Mouse (Mus musculus) neural tube, embryonic 12.5 days (tissue): ENCODE measurements around the gene Phkg2. TPM values are rescaled to one million over a fixed set of nuclear protein-coding genes. Genes with fewer than 3 reads are reported as not detected.
A peak's percentile ranks its signal among the peaks of the same experiment; 100 is the strongest.

Experiments
- ATAC-seq: fragments of 200-750 bp; cut with Nextera tagmentation; 2 replicates; pipeline ENCODE4 v1.8.0; 2017; ENCODE audit warnings: low read depth, mild to moderate bottlenecking, moderate TSS enrichment, moderate library complexity; ENCODE audit not compliant: low FRiP score
- H3K27ac ChIP-seq: fragments of 300-500 bp; sonication (generic); 2 replicates; pipeline ENCODE4 v1.5.1; 2016
- H3K27me3 ChIP-seq: fragments of 300-500 bp; sonication (generic); replicated peaks from 2 replicates; pipeline ENCODE4 v1.6.1; 2016; ENCODE audit warnings: mild to moderate bottlenecking
- H3K36me3 ChIP-seq: fragments of 300-500 bp; sonication (generic); 2 replicates; pipeline ENCODE4 v1.6.1; 2016; ENCODE audit warnings: mild to moderate bottlenecking
- H3K4me1 ChIP-seq: fragments of 300-500 bp; sonication (generic); 2 replicates; pipeline ENCODE4 v1.6.1; 2016
- H3K4me2 ChIP-seq: fragments of 300-500 bp; sonication (generic); replicated peaks from 2 replicates; pipeline ENCODE4 v1.6.1; 2016; ENCODE audit warnings: mild to moderate bottlenecking
- H3K4me3 ChIP-seq: fragments of 300-500 bp; sonication (generic); 2 replicates; pipeline ENCODE4 v1.5.1; 2016
- H3K9ac ChIP-seq: fragments of 300-500 bp; sonication (generic); 2 replicates; pipeline ENCODE4 v1.6.1; 2016; ENCODE audit warnings: mild to moderate bottlenecking
- H3K9me3 ChIP-seq: fragments of 300-500 bp; sonication (generic); 2 replicates; pipeline ENCODE4 v1.6.1; 2016; ENCODE audit warnings: mild to moderate bottlenecking
- WGBS: fragments of 180-500 bp; shearing (Covaris S2); methylation state at CpG from one replicate; pipeline ENCODE4 v1.1.7; 2016; 5-methylcytosine and 5-hydroxymethylcytosine counted together
- polyA plus RNA-seq: library from polyadenylated mRNA; unstranded; fragments of >200 nt; fragmentation: Nextera tagmentation; extraction: Ambion mirVana; gene quantifications from 2 replicates; pipeline ENCODE4 v1.2.1, GENCODE M21; 2016

Gene Phkg2
- polyA plus RNA-seq, 1 experiment from 2014 or later = 54.8 TPM

GRCm38 (mm10) chr7:127587196-127587595 is 14.1 kb downstream of the Phkg2 start:
- peak overlapping the region; percentile 64; the same call in 1 of the 2 replicates for H3K9ac ChIP-seq
- H3K27me3 ChIP-seq = no peaks in the 10 kb centered on the region
- peaks cover 54% of the 10 kb centered on the region for H3K36me3 ChIP-seq
- ATAC-seq = no peak
- no peak overlapping the region for H3K27ac ChIP-seq
- H3K4me1 ChIP-seq = peaks cover 18% of the 10 kb centered on the region
- WGBS = 78% methylated on average over 5 of the region's 5 CpGs
- H3K9me3 ChIP-seq = no peaks in the 10 kb centered on the region
- peak overlapping the region; percentile 91; the same call in 1 of the 2 replicates for H3K4me3 ChIP-seq
- peak overlapping the region; percentile 92 for H3K4me2 ChIP-seq

- Histone ChIP-seq H3K4me2 (peak within 1 kb of the TSS; percentile 92), H3K9ac (peak within 1 kb of the TSS; percentile 78), H3K4me1 (peaks cover 18% of the 10 kb centered on the region), H3K36me3 (peaks cover 54% of the 10 kb centered on the region), H3K27me3 (no peaks in the 10 kb centered on the region), H3K9me3 (no peaks in the 10 kb centered on the region), H3K27ac (0 out of 2 replicates have a peak within 1 kb of the TSS, but pooled peaks have one; percentile 42), H3K4me3 (peak within 1 kb of the TSS; percentile 91)
- WGBS = under 1% methylated on average over 50 of the region's 50 CpGs
- ATAC-seq = peak; percentile 98
These were observed 15.1 kb downstream of the Phkg2 start, which contains the start of the genes Ccdc189 and Rnf40 for GRCm38 (mm10) chr7:127588011-127588871. TSS of gene Ccdc189 (minus strand) at chr7:127588595. TSS of gene Rnf40 (plus strand) at chr7:127588767.

- Histone ChIP-seq H3K4me1 (peaks cover 18% of the 10 kb centered on the region), H3K9me3 (no peaks in the 10 kb centered on the region), H3K4me3 (peak overlapping the region; percentile 91), H3K4me2 (peak overlapping the region; percentile 92), H3K27ac (no peak overlapping the region), H3K9ac (peak overlapping the region; percentile 78), H3K27me3 (no peaks in the 10 kb centered on the region), H3K36me3 (peaks cover 54% of the 10 kb centered on the region)
- no peak for ATAC-seq
- 6% methylated on average over 29 of the region's 29 CpGs for WGBS
These were observed 15.8 kb downstream of the Phkg2 start for GRCm38 (mm10) chr7:127588901-127589300.

- H3K4me1 ChIP-seq = peaks cover 18% of the 10 kb centered on the region
- no peaks in the 10 kb centered on the region for H3K9me3 ChIP-seq
- ATAC-seq = no peak
- H3K4me2 ChIP-seq = peak overlapping the region; percentile 92
- WGBS = 94% methylated on average over 9 of the region's 9 CpGs
- H3K36me3 ChIP-seq = peaks cover 54% of the 10 kb centered on the region
- no peaks in the 10 kb centered on the region for H3K27me3 ChIP-seq
- peak overlapping the region; percentile 91 for H3K4me3 ChIP-seq
- peak overlapping the region; percentile 78 for H3K9ac ChIP-seq
- H3K27ac ChIP-seq = no peak overlapping the region
These were observed 16.5 kb downstream of the Phkg2 start for GRCm38 (mm10) chr7:127589637-127590036.

GRCm38 (mm10) chr7:127591108-127591507 is 18.0 kb downstream of the Phkg2 start:
- Histone ChIP-seq H3K4me1 (peaks cover 18% of the 10 kb centered on the region), H3K27me3 (no peaks in the 10 kb centered on the region), H3K36me3 (peaks cover 65% of the 10 kb centered on the region), H3K4me3 (no peak overlapping the region), H3K27ac (no peak overlapping the region), H3K9me3 (no peaks in the 10 kb centered on the region), H3K9ac (0 out of 2 replicates have a peak overlapping the region, but pooled peaks have one; percentile 10), H3K4me2 (no peak overlapping the region)
- ATAC-seq = no peak
- 92% methylated on average over 10 of the region's 10 CpGs for WGBS

GRCm38 (mm10) chr7:127592575-127592974 is 19.4 kb downstream of the Phkg2 start:
- Histone ChIP-seq H3K27ac (no peak overlapping the region), H3K9ac (no peak overlapping the region), H3K4me3 (no peak overlapping the region), H3K9me3 (no peaks in the 10 kb centered on the region), H3K4me2 (no peak overlapping the region), H3K36me3 (peaks cover 80% of the 10 kb centered on the region), H3K4me1 (peaks cover 12% of the 10 kb centered on the region), H3K27me3 (no peaks in the 10 kb centered on the region)
- no peak for ATAC-seq
- WGBS = 91% methylated on average over 14 of the region's 14 CpGs

GRCm38 (mm10) chr7:127596747-127597146 is 23.6 kb downstream of the Phkg2 start:
- ATAC-seq = no peak
- H3K36me3 ChIP-seq = peaks cover 99% of the 10 kb centered on the region
- WGBS = 96% methylated on average over 17 of the region's 17 CpGs

GRCm38 (mm10) chr7:127600612-127601011 is 27.5 kb downstream of the Phkg2 start:
- H3K9ac ChIP-seq = no peak overlapping the region
- no peak overlapping the region for H3K4me2 ChIP-seq
- H3K27ac ChIP-seq = no peak overlapping the region
- no peak overlapping the region for H3K4me3 ChIP-seq
- WGBS = 94% methylated on average over 7 of the region's 7 CpGs
- H3K4me1 ChIP-seq = no peaks in the 10 kb centered on the region
- no peaks in the 10 kb centered on the region for H3K27me3 ChIP-seq
- ATAC-seq = no peak
- no peaks in the 10 kb centered on the region for H3K9me3 ChIP-seq
- H3K36me3 ChIP-seq = peaks cover 94% of the 10 kb centered on the region

More at GRCm38 (mm10) chr7:127596747-127597146, 23.6 kb downstream of the Phkg2 start:
- Histone ChIP-seq H3K4me2 (no peak overlapping the region), H3K27me3 (no peaks in the 10 kb centered on the region), H3K4me3 (no peak overlapping the region), H3K9ac (no peak overlapping the region), H3K4me1 (no peaks in the 10 kb centered on the region), H3K9me3 (no peaks in the 10 kb centered on the region), H3K27ac (no peak overlapping the region)

- Histone ChIP-seq H3K4me2 (no peak overlapping the region), H3K4me3 (no peak overlapping the region), H3K4me1 (no peaks in the 10 kb centered on the region), H3K27me3 (no peaks in the 10 kb centered on the region), H3K9ac (no peak overlapping the region), H3K27ac (no peak overlapping the region), H3K36me3 (peaks cover 93% of the 10 kb centered on the region), H3K9me3 (no peaks in the 10 kb centered on the region)
- WGBS = 89% methylated on average over 4 of the region's 4 CpGs
- ATAC-seq = no peak
These were observed 28.6 kb downstream of the Phkg2 start for GRCm38 (mm10) chr7:127601735-127602134.

GRCm38 (mm10) chr7:127602903-127603302 is 29.8 kb downstream of the Phkg2 start:
- no peak for ATAC-seq
- no peaks in the 10 kb centered on the region for H3K9me3 ChIP-seq
- WGBS = 92% methylated on average over 2 of the region's 2 CpGs
- no peak overlapping the region for H3K27ac ChIP-seq
- no peaks in the 10 kb centered on the region for H3K27me3 ChIP-seq
- H3K9ac ChIP-seq = no peak overlapping the region
- peaks cover 93% of the 10 kb centered on the region for H3K36me3 ChIP-seq
- H3K4me1 ChIP-seq = no peaks in the 10 kb centered on the region
- no peak overlapping the region for H3K4me3 ChIP-seq
- no peak overlapping the region for H3K4me2 ChIP-seq

GRCm38 (mm10) chr7:127604256-127604655 is 31.1 kb downstream of the Phkg2 start:
- Histone ChIP-seq H3K4me2 (no peak overlapping the region), H3K4me3 (no peak overlapping the region), H3K4me1 (no peaks in the 10 kb centered on the region), H3K9ac (no peak overlapping the region), H3K27me3 (no peaks in the 10 kb centered on the region), H3K27ac (no peak overlapping the region), H3K9me3 (no peaks in the 10 kb centered on the region), H3K36me3 (peaks cover 94% of the 10 kb centered on the region)
- no peak for ATAC-seq
- 90% methylated on average over 10 of the region's 10 CpGs for WGBS

- WGBS = 83% methylated on average over 6 of the region's 6 CpGs
- H3K36me3 ChIP-seq = peaks cover 94% of the 10 kb centered on the region
- H3K27ac ChIP-seq = no peak overlapping the region
- H3K9ac ChIP-seq = no peak overlapping the region
- no peak for ATAC-seq
- no peaks in the 10 kb centered on the region for H3K9me3 ChIP-seq
- H3K4me1 ChIP-seq = no peaks in the 10 kb centered on the region
- H3K27me3 ChIP-seq = no peaks in the 10 kb centered on the region
- H3K4me2 ChIP-seq = no peak overlapping the region
- H3K4me3 ChIP-seq = no peak overlapping the region
These were observed 34.0 kb downstream of the Phkg2 start for GRCm38 (mm10) chr7:127607150-127607549.
